Mouse (Mus musculus): ENCODE results near the gene Cldn12. TPM values are rescaled to one million over a fixed set of nuclear protein-coding genes. Genes with fewer than 3 reads are reported as not detected.

Gene Cldn12
- 1 to 10 TPM; 2.3 to 3.7 TPM for polyA plus RNA-seq (2017; shearing (Covaris generic))

GRCm38 (mm10) chr5:5514196-5515076, at the start of gene Cldn12:
Cldn12 (minus strand) TSS chr5:5514958.
- ATAC-seq: peak; percentile 82

DNA sequence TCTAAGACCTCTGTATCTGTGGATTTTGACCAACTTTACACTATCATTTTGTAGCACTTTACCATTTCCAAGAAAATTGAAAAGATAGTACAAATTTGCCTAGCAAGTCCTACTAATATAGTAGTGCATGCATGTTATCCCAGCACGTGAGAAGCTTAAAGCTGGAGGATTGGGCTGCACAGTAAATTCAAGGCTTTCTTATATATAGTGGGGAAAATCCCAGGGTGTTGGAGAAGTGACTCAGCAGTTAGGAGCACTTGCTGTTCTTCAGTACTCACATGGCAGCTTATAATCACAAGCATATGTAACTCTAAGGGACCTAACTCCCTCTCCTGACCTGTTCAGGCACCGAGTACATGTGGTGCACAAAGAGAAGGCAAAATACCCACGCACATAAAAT, 47.7 kb upstream of the Cldn12 start:
- ATAC-seq: no peak

DNA sequence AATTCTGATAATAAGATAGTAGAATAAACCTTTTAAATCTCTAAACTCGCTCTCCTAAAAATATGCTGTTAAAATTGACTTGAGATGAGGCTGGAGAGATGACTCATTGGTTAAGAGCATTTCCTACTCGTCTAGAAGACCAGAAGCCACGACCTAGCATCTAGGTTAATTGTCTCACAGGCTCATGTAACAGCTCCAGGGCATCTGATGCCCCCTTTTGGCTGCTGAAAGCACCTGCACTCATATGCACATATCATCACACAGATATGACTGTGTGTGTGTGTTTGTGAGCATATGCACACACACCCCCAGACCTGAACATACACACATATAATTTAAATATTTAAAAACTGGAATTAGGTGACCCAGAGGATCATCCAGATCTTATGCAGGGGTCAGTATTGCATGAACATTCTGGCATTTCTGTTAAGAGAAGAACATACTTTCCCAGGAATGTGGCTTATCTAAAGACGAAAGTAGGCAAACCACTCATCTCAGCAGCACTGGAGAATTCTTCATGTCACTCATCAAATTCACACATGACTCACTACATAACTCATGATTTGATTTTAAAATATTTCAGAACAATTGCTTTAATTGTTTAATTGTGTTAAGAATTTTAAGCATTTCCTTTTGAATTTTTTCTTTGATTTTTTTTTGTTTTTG, 46.4 kb upstream of the Cldn12 start:
- ATAC-seq: no peak

- no peak for ATAC-seq
These were observed 45.0 kb upstream of the Cldn12 start for GRCm38 (mm10) chr5:5559798-5560197.

- peak; percentile 94 for ATAC-seq
These were observed 44.5 kb upstream of the Cldn12 start, which contains the start of gene Gtpbp10 for GRCm38 (mm10) chr5:5559079-5559740. Gtpbp10 (minus strand) TSS chr5:5559538.

DNA sequence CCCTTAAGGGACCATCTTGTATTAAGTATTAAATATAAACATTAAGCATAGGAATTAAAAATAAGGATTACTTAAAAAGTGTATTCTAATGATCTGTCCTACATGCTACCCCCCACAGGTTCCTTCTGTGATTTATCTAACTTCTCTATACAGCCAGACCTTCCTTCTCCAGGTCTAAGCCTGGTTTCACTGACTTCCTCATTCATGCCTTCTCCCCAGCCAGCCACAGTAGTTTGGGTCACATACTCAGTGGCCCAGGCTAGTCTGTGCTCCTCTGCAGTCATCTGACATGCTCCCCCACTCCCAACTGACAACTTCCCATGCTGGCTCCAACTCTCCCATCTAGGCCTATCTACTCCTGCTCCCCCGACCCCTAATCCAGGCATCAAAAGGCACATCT, 36.4 kb upstream of the Cldn12 start:
- ATAC-seq: no peak

GRCm38 (mm10) chr5:5540385-5540784, 25.6 kb upstream of the Cldn12 start:
- ATAC-seq: no peak

- ATAC-seq: no peak
These were observed 25.0 kb upstream of the Cldn12 start for GRCm38 (mm10) chr5:5539771-5540170.

DNA sequence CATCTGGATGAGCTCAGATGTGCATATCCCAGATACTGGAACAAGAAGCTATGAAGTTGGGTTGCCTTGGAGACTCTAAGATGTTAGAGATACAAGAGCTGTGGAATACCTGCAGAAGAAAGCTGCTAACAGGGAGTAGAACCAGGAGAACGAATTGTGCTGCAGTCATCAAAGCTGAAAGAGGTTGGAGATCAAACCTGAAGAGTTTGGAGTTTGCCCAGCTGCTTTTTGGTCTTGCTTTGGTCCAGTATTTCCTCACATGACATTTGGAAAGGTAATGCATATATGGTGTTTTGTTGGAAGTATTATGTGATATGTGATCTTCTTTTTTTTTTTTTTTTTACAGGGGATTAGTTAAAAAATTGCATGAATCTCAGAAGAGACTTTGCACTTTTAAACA, 21.4 kb upstream of the Cldn12 start:
- no peak for ATAC-seq

- no peak for ATAC-seq
These were observed 19.1 kb upstream of the Cldn12 start for GRCm38 (mm10) chr5:5533656-5534420.

DNA sequence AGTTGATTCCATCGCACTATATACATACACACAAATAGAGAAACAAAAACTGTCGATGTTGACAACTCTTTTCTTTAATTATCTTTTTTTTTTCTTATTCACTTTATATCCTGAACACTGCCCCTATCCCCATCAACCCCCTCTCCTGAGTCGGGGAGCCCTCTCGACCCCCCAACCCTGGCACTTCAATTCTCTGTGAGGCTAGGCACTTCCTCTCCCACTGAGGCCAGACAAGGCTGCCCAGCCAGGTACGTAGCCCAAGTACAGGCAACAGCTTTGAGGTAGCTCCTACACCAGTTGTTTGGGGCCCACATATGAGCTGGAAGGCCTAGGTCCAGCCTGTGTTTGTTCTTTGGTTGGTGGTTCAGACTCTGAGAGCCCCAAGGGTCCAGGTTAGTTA, 653 bp upstream of the Cldn12 start:
- no peak for ATAC-seq

GRCm38 (mm10) chr5:5511401-5511800, 3.4 kb downstream of the Cldn12 start:
- no peak for ATAC-seq

- no peak for ATAC-seq
These were observed 3.8 kb downstream of the Cldn12 start for GRCm38 (mm10) chr5:5510989-5511388.

DNA sequence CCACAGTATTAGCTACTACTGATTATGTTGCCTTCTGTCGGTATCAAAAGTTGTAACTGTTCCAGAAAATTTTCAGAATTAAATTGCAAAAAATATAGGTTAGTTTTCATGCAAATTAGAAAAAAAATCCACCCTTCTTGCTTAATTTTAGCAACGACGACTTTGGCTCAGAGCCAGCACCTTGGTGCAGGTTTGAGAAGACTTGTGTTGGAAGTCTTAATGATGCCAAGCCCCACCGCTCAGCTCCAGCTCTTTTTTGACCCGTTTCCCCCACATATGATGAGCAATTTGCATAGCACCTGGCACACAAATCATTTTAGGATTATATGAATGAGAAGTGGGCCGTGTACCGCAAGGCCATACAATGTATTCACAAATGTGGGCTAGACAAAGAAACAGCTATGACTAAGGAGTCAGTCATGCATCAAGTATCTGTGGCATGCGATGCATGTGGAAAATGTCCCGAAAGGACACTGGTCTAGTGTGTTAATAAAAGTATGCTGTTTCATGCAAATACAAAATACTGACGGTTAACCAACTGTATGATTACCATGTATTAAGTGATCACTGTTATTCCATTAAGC, 4.4 kb downstream of the Cldn12 start:
- ATAC-seq: no peak

GRCm38 (mm10) chr5:5508231-5508630, 6.5 kb downstream of the Cldn12 start:
- no peak for ATAC-seq

- ATAC-seq: peak; percentile 37
These were observed 7.0 kb downstream of the Cldn12 start for GRCm38 (mm10) chr5:5507701-5508225.

- ATAC-seq: no peak
These were observed 10.3 kb downstream of the Cldn12 start for GRCm38 (mm10) chr5:5504456-5504855.

DNA sequence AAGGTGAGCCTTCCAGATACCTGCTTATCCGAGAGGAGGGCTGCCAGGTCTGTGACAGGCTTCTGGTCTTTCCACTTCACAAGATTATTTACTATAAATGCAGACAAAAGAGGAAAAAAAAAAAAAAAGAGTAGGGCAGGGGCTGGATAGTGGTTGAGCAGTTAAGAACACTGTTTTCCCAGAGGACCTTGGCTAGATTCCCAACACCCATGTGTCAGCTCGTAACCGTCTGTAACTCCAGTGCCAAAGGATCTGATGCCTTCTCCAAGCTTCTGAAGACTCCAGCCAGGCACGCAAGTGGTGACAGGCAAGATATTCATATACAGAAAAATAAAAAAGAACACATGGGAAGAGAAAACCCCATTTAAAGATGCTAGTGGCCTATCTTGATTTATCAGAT, 11.4 kb downstream of the Cldn12 start:
- ATAC-seq: no peak

- ATAC-seq: no peak
These were observed 13.2 kb downstream of the Cldn12 start for GRCm38 (mm10) chr5:5501583-5501982.

- no peak for ATAC-seq
These were observed 18.4 kb downstream of the Cldn12 start for GRCm38 (mm10) chr5:5496393-5496792.

GRCm38 (mm10) chr5:5495042-5495441, 19.7 kb downstream of the Cldn12 start:
- ATAC-seq: no peak

Data from CD4-positive, CD25-positive, alpha-beta regulatory T cell, adult 4 months (primary cell).